Mouse (Mus musculus) pancreas, adult 10 weeks (tissue): Measurements from ENCODE around the gene Wnt3. TPM values are rescaled to one million over a fixed set of nuclear protein-coding genes. Genes with fewer than 3 reads are reported as not detected.

ENCODE experiments used
- polyA plus RNA-seq: library from polyadenylated mRNA; stranded (reverse); fragments of 350-450 nt; fragmentation: Illumina TruSeq; extraction: RNeasy Lipid Tissue Mini Kit (QIAGEN cat#74804); gene quantifications from one replicate; pipeline ENCODE4 v1.2.3, GENCODE M21; 2015; ENCODE audit warnings: low read depth, low replicate concordance; ENCODE audit not compliant: insufficient read depth

The Wnt3 gene
- not detected for polyA plus RNA-seq

DNA sequence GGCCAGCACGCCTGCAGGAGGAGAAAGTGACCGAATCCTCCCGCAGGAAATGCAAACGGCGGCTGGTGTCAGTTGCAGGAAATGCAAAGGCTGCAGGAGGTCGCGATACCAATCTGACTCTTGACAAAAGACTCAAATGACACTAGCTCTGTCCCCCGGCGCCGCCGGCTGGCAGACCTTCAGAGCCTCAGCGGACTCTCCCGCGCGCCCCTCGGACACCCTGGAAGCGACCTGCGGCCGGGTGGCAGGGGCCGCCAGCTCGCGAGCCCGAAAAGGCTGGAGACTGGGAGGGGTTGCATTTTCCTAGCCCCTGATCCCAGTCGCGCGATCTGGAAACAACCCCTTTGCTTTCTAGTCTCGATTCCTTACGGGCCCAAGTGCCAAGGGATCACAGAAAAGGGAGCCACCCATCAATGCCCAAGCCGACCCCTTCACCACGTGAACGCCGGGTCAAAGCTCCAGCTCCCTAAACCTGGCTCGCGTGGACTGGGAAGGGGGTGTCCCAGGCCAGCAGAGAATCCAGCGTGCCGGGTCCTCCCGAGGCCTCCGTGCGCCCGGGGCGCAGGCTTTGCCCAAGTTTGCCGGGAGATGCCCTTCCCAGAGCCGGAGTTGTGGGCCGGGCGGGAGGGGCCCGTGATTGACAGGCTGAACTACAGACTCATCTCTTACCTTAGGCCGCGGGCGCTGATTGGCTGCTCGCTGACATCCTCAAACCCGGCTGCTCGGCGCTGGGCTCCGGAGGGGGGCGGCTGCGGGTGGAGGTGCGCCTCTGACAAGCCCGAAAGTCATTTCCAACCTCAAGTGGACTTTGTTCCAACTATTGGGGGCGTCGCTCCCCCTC lies at the start of gene Wnt3:
Gene Wnt3, plus strand, starts transcription at position 764 of the 841 bp plus-strand sequence.

DNA sequence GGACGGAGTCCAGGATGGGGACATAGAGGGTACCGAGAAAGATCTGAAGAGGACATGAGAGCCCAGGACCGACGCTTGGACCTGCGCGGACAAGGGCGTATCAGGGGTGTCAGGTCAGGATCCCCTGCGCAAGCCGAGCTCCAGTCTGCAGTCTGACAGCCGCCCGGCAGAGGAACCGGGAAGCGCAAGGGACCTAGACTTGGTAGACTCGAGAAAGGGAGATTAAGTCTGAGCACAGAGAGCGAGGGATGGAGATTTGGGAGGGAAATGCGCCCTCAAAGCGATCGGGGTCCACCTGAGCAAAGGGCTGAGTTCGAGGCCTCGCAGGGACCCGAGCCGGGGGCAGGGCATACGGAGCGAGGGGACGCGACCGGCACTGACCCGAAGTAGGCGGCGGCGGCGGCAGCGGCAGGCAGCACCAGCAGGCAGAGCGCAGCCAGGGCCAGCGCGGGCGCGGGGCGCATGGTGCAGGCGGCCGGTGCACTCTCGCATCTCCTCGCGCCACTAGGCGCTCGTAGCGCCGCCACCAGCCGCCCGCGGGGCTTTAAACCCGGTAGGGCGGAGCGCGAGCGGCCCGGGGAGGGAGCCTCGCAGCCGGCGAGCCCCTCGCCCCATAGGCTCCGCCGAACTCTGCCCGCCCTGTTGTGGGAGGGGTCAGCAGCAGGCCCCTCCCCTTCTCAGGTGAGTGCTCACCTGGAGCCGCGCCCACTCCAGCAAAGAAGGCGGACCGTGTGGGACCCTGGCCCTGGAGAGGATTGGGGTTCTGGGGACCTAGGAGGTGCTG lies 24.5 kb upstream of the Wnt3 start, which contains the start of gene Wnt9b:
Gene Wnt9b, minus strand, starts transcription at position 516 of the 784 bp plus-strand sequence.

Other genes starting within 250 kb of the Wnt3 start
- not detected for gene Gm884, start 153.0 kb upstream of the Wnt3 start, polyA plus RNA-seq
- not detected for gene Lyzl6, start 135.3 kb upstream of the Wnt3 start, polyA plus RNA-seq
- not detected for gene Rprml, start 124.6 kb upstream of the Wnt3 start, polyA plus RNA-seq
- gene Gosr2, start 76.3 kb upstream of the Wnt3 start, polyA plus RNA-seq: 16.4 TPM
- not detected for gene Wnt9b, start 24.3 kb upstream of the Wnt3 start, polyA plus RNA-seq
- 6.4 TPM for gene Nsf, start 179.9 kb downstream of the Wnt3 start, polyA plus RNA-seq
- 6.4 TPM for gene Arf2, start 192.6 kb downstream of the Wnt3 start, polyA plus RNA-seq